Mouse (Mus musculus) thymus, postnatal 36 days (tissue): ENCODE results near the gene Gm20765.
"Not testable (repeated sequence)": the region's sequence is repeated elsewhere in the genome, so short reads cannot be mapped to it uniquely, and the experiment has no call there.

Source experiments
- DNase-seq, 2 experiments: peaks; one replicate each; pipeline ENCODE4 v3.0.0; 2022; ENCODE audit warnings: mixed read lengths in 2 of 2

Gm20765 gene

GRCm38 (mm10) chr10:104185233-104185632 lies at the start of gene Gm20765:
Gene Gm20765 (plus strand): TSS chr10:104185533.
- DNase-seq, result not testable (repeated sequence)

GRCm38 (mm10) chr10:104142687-104143086 lies 42.6 kb upstream of the Gm20765 start, which contains the start of gene Gm21293:
Gene Gm21293 (plus strand): TSS chr10:104142987.
- not testable (repeated sequence) for DNase-seq

GRCm38 (mm10) chr10:104151197-104151596 lies 34.1 kb upstream of the Gm20765 start, which contains the start of gene Gm6763:
Gene Gm6763 (plus strand): TSS chr10:104151497.
- not testable (repeated sequence) for DNase-seq

- DNase-seq, result not testable (repeated sequence)
Observed at GRCm38 (mm10) chr10:104159706-104160105, 25.6 kb upstream of the Gm20765 start, which contains the start of gene Gm8764. Gene Gm8764 (plus strand): TSS chr10:104160006.

GRCm38 (mm10) chr10:104168215-104168614 lies 17.1 kb upstream of the Gm20765 start, which contains the start of gene Gm21304:
Gene Gm21304 (plus strand): TSS chr10:104168515.
- not testable (repeated sequence) for DNase-seq

- DNase-seq, result not testable (repeated sequence)
Observed at GRCm38 (mm10) chr10:104176724-104177123, 8.6 kb upstream of the Gm20765 start, which contains the start of gene Gm21312. Gene Gm21312 (plus strand): TSS chr10:104177024.

- DNase-seq, result not testable (repeated sequence)
Observed at GRCm38 (mm10) chr10:104193742-104194141, 8.4 kb downstream of the Gm20765 start, which contains the start of gene Gm4340. Gene Gm4340 (plus strand): TSS chr10:104194042.

- no peak for DNase-seq
Observed at GRCm38 (mm10) chr10:104209655-104210054, 24.3 kb downstream of the Gm20765 start.

GRCm38 (mm10) chr10:104210268-104210990 lies 25.1 kb downstream of the Gm20765 start:
- DNase-seq, result no peak

GRCm38 (mm10) chr10:104214527-104214926 lies 29.2 kb downstream of the Gm20765 start:
- DNase-seq, result no peak

GRCm38 (mm10) chr10:104220303-104221021 lies 35.1 kb downstream of the Gm20765 start:
- no peak for DNase-seq
